Mouse (Mus musculus): ENCODE data around the gene Mpp3. TPM values are rescaled to one million over a fixed set of nuclear protein-coding genes. Genes with fewer than 3 reads are reported as not detected.
A peak's percentile ranks its signal among the peaks of the same experiment; 100 is the strongest.

Gene Mpp3
- polyA plus RNA-seq, 1 experiment from 2014 or later = 56.6 TPM

- Histone ChIP-seq H3K4me3 (replicated peaks) (no peak overlapping the region), H3K9me3 (replicated peaks) (no peaks in the 10 kb centered on the region), H3K4me1 (peaks cover 3% of the 10 kb centered on the region), H3K27me3 (replicated peaks) (no peaks in the 10 kb centered on the region), H3K27ac (replicated peaks) (no peak overlapping the region), H3K9ac (replicated peaks) (no peak overlapping the region), H3K4me2 (no peak overlapping the region), H3K36me3 (no peaks in the 10 kb centered on the region)
- WGBS = 77% methylated on average over 9 of the region's 9 CpGs
- no peak for ATAC-seq (ENCODE audit: low FRiP score)
Measured at GRCm38 (mm10) chr11:101973496-101973895, 54.8 kb downstream of the Mpp3 start.

DNA sequence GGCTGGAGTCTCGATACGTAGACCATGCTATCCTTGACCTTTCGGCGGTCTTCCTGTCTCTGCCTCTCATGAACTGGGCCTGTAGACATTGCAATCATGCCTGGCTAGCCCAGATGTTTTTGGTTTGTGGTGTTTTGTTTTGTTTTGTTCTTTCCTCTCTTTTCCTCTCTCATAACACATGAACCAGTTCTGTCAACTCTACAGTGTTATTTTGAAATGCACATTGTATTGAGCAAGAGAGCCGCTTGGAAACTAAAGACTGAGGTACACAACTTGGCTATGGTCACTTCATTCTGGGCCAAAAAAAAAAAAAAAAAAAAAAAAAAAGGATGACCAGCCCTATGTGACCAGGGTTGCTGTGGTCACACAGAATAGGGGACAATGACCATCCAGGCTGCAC lies 55.6 kb downstream of the Mpp3 start:
- H3K9me3 ChIP-seq (replicated peaks) = no peaks in the 10 kb centered on the region
- no peak overlapping the region for H3K27ac ChIP-seq (replicated peaks)
- H3K4me1 ChIP-seq = peaks cover 7% of the 10 kb centered on the region
- no peak overlapping the region for H3K4me2 ChIP-seq
- WGBS = 95% methylated on average over 5 of the region's 5 CpGs
- ATAC-seq (ENCODE audit: low FRiP score) = no peak
- H3K4me3 ChIP-seq (replicated peaks) = no peak overlapping the region
- H3K36me3 ChIP-seq = no peaks in the 10 kb centered on the region
- H3K27me3 ChIP-seq (replicated peaks) = 0 out of 2 replicates have a peak, but pooled peaks cover 7% of the 10 kb centered on the region
- H3K9ac ChIP-seq (replicated peaks) = no peak overlapping the region

GRCm38 (mm10) chr11:101972097-101972496 lies 56.2 kb downstream of the Mpp3 start:
- H3K4me1 ChIP-seq = peaks cover 9% of the 10 kb centered on the region
- 0 out of 2 replicates have a peak, but pooled peaks cover 13% of the 10 kb centered on the region for H3K27me3 ChIP-seq (replicated peaks)
- no peak overlapping the region for H3K27ac ChIP-seq (replicated peaks)
- H3K4me3 ChIP-seq (replicated peaks) = no peak overlapping the region
- ATAC-seq (ENCODE audit: low FRiP score) = no peak
- no peaks in the 10 kb centered on the region for H3K9me3 ChIP-seq (replicated peaks)
- H3K9ac ChIP-seq (replicated peaks) = no peak overlapping the region
- 75% methylated on average over 3 of the region's 3 CpGs for WGBS
- H3K36me3 ChIP-seq = no peaks in the 10 kb centered on the region
- H3K4me2 ChIP-seq = no peak overlapping the region

DNA sequence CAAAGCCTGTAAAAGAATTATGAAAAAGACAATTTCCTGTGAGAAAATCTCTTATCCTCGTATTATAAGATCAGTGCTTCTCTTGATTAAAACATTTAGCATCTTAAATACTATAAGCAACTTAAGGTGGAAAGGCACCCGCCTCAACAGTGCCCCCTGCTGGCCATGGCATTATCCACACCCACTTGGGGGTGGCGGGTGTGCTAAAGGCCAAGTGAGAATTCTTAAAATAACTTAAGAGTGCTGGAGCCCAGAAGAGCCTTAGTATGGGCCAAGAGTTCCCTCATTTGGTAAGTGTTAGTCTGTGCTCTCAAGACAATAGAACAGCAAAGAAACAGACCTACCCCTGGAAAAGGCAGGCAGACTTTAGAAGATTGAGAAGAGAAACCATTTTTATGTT lies 56.9 kb downstream of the Mpp3 start:
- Histone ChIP-seq H3K4me1 (peaks cover 14% of the 10 kb centered on the region), H3K9ac (replicated peaks) (no peak overlapping the region), H3K27ac (replicated peaks) (no peak overlapping the region), H3K36me3 (no peaks in the 10 kb centered on the region), H3K4me2 (no peak overlapping the region), H3K27me3 (replicated peaks) (peaks cover 17% of the 10 kb centered on the region), H3K9me3 (replicated peaks) (no peaks in the 10 kb centered on the region), H3K4me3 (replicated peaks) (no peak overlapping the region)
- 61% methylated on average over 3 of the region's 3 CpGs for WGBS
- ATAC-seq (ENCODE audit: low FRiP score) = no peak

GRCm38 (mm10) chr11:101969835-101970234 lies 58.4 kb downstream of the Mpp3 start:
- H3K27ac ChIP-seq (replicated peaks) = no peak overlapping the region
- no peaks in the 10 kb centered on the region for H3K36me3 ChIP-seq
- no peak overlapping the region for H3K9ac ChIP-seq (replicated peaks)
- 88% methylated on average over 13 of the region's 13 CpGs for WGBS
- no peaks in the 10 kb centered on the region for H3K9me3 ChIP-seq (replicated peaks)
- H3K4me3 ChIP-seq (replicated peaks) = no peak overlapping the region
- no peak overlapping the region for H3K4me2 ChIP-seq
- H3K27me3 ChIP-seq (replicated peaks) = peaks cover 33% of the 10 kb centered on the region
- peaks cover 17% of the 10 kb centered on the region for H3K4me1 ChIP-seq
- no peak for ATAC-seq (ENCODE audit: low FRiP score)

DNA sequence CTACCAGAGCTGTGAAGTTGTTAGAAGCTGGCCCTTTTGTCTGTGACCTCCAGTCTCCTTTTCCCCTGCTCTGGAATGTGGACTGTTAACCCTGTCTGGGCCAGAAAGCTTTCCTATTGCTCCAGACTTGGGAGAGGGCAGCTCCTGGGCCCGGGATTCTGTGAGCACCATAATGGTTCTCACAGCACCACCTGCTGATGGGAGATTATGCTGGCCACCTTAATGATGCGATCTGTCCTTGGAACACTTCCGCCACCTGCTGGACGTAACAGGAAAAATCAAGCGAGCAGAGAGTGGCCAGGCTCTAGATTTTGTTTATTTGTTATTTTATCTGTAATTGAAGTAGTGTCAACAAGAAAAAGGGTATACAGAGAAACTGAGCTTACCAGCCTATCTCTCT lies 59.5 kb downstream of the Mpp3 start:
- H3K36me3 ChIP-seq = no peaks in the 10 kb centered on the region
- H3K4me2 ChIP-seq = no peak overlapping the region
- no peak overlapping the region for H3K9ac ChIP-seq (replicated peaks)
- peaks cover 27% of the 10 kb centered on the region for H3K4me1 ChIP-seq
- no peak overlapping the region for H3K27ac ChIP-seq (replicated peaks)
- H3K9me3 ChIP-seq (replicated peaks) = no peaks in the 10 kb centered on the region
- peaks cover 43% of the 10 kb centered on the region for H3K27me3 ChIP-seq (replicated peaks)
- ATAC-seq (ENCODE audit: low FRiP score) = peak; percentile 75; the same call in 1 of the 2 replicates
- WGBS = 0% methylated on average over 5 of the region's 5 CpGs
- no peak overlapping the region for H3K4me3 ChIP-seq (replicated peaks)

- Histone ChIP-seq H3K4me1 (peaks cover 32% of the 10 kb centered on the region), H3K27me3 (replicated peaks) (peaks cover 48% of the 10 kb centered on the region), H3K4me3 (replicated peaks) (no peak overlapping the region), H3K27ac (replicated peaks) (no peak overlapping the region), H3K4me2 (no peak overlapping the region), H3K9ac (replicated peaks) (no peak overlapping the region), H3K36me3 (no peaks in the 10 kb centered on the region), H3K9me3 (replicated peaks) (no peaks in the 10 kb centered on the region)
- WGBS = 8% methylated on average over 7 of the region's 7 CpGs
- ATAC-seq (ENCODE audit: low FRiP score) = 0 out of 2 replicates have a peak, but pooled peaks have one; percentile 18
Measured at GRCm38 (mm10) chr11:101968311-101968710, 60.0 kb downstream of the Mpp3 start.

DNA sequence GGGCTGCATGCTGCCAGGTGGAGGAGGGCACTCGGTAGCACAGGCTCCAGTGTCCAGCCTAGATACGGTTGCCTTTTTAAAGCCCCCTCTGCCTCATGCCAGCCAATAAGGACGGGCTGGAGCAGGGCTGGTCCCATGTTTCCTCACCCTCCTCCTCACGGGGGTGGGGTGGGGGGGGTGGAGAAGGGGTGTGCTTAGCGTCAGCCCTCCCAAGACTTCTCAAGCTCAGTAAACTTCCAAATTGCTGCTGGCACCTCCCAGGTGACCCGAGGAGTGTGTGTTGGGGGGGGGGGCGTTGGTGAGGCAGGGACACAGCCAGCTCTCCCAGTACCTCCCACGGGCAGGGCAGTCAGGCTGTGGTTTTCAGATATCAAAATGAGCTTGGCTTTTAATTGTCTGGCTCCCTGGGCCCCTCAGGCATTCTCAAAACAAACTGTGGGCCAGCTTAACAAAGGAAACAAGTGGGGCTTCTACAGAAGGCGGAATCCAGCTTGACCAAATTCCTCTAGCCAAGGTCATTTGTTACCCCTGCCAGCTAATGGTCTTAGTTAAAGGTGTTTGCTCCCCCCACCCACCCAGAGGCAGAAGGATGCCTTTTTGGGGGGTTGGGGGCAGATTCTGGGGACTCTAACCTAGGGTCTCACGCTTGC lies 61.2 kb downstream of the Mpp3 start, which contains the start of gene Sost:
TSS of gene Sost (minus strand) at position 51 of the 650 bp plus-strand sequence.
- H3K27ac ChIP-seq (replicated peaks) = no peak within 1 kb of the TSS
- H3K9ac ChIP-seq (replicated peaks) = no peak within 1 kb of the TSS
- no peak for ATAC-seq (ENCODE audit: low FRiP score)
- H3K36me3 ChIP-seq = no peaks in the 10 kb centered on the region
- H3K4me2 ChIP-seq = no peak within 1 kb of the TSS
- 22% methylated on average over 9 of the region's 10 CpGs for WGBS
- H3K4me3 ChIP-seq (replicated peaks) = no peak within 1 kb of the TSS
- no peaks in the 10 kb centered on the region for H3K9me3 ChIP-seq (replicated peaks)
- peaks cover 59% of the 10 kb centered on the region for H3K27me3 ChIP-seq (replicated peaks)
- H3K4me1 ChIP-seq = peaks cover 39% of the 10 kb centered on the region

- no peak for ATAC-seq (ENCODE audit: low FRiP score)
- H3K9ac ChIP-seq (replicated peaks) = no peak overlapping the region
- peaks cover 74% of the 10 kb centered on the region for H3K27me3 ChIP-seq (replicated peaks)
- WGBS = 0% methylated on average over 2 of the region's 2 CpGs
- H3K4me1 ChIP-seq = peaks cover 39% of the 10 kb centered on the region
- no peak overlapping the region for H3K4me2 ChIP-seq
- no peaks in the 10 kb centered on the region for H3K36me3 ChIP-seq
- no peaks in the 10 kb centered on the region for H3K9me3 ChIP-seq (replicated peaks)
- no peak overlapping the region for H3K27ac ChIP-seq (replicated peaks)
- no peak overlapping the region for H3K4me3 ChIP-seq (replicated peaks)
Measured at GRCm38 (mm10) chr11:101965553-101965952, 62.7 kb downstream of the Mpp3 start.

DNA sequence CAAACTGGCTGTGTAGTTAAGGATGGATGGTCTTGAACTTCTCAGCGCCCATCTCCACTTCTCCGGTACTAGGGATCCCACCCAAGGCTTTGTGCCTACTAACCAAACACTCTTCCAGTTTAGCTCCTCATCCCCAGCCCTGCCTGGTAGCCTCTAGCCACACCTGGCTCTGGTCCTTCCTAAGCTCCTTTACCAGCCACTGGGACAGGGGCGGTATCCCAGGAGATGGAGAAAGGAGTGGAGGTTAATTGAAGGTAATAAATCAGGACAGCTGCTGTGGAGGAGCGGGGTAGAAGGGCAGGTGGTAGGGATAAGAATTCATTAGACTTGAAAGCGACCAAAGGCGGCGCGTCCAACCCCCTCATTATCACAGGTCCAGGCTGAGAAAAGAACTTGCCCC lies 63.6 kb downstream of the Mpp3 start:
- Histone ChIP-seq H3K4me1 (peaks cover 39% of the 10 kb centered on the region), H3K36me3 (no peaks in the 10 kb centered on the region), H3K9ac (replicated peaks) (no peak overlapping the region), H3K27ac (replicated peaks) (no peak overlapping the region), H3K27me3 (replicated peaks) (peaks cover 80% of the 10 kb centered on the region), H3K4me2 (peak overlapping the region; percentile 97), H3K4me3 (replicated peaks) (peak overlapping the region; percentile 60; the same call in 1 of the 2 replicates), H3K9me3 (replicated peaks) (no peaks in the 10 kb centered on the region)
- ATAC-seq (ENCODE audit: low FRiP score) = no peak
- WGBS = under 1% methylated on average over 8 of the region's 8 CpGs

DNA sequence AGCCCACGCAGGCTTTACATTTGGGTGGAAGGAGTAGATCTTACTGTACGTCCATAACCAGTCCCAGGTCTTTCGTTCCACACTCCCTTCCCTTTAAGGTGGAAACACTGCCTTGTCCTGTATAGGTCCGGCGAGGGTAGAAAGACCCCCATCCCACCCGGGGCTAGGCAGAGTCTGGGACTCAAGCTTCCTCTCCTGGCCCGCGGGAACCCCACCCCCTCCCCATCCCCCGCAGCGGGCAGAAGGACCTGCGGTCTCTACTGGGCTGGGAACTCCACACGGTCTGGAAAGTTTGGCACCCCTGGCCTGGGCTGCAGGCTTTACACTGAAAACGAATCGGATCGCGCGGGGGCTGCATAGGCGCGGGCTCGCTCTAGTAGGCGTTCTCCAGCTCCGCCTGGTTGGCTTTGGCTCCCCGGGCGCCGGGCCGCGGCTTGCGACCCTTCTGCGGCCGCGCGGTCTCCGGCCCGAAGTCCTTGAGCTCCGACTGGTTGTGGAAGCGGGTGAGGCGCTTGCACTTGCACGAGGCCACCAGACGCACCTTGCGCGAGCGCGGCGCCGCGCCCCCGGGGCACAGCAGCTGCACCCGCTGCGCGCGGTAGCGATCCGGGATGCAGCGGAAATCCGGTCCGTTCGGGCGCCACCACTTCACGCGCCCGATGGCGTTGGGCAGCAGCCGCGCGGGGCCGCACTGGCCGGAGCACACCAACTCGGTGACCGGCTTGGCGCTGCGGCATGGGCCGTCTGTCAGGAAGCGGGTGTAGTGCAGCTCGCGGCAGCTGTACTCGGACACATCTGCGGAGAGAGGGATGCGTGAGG lies 64.6 kb downstream of the Mpp3 start:
- peak overlapping the region; percentile 60 for H3K4me3 ChIP-seq (replicated peaks)
- peaks cover 38% of the 10 kb centered on the region for H3K4me1 ChIP-seq
- H3K4me2 ChIP-seq = peak overlapping the region; percentile 97
- peak overlapping the region; percentile 62 for H3K9ac ChIP-seq (replicated peaks)
- ATAC-seq (ENCODE audit: low FRiP score) = peak; percentile 39; the same call in 1 of the 2 replicates
- WGBS = under 1% methylated on average over 78 of the region's 78 CpGs
- no peak overlapping the region for H3K27ac ChIP-seq (replicated peaks)
- peaks cover 83% of the 10 kb centered on the region for H3K27me3 ChIP-seq (replicated peaks)
- H3K36me3 ChIP-seq = no peaks in the 10 kb centered on the region
- no peaks in the 10 kb centered on the region for H3K9me3 ChIP-seq (replicated peaks)

GRCm38 (mm10) chr11:101963043-101963442 lies 65.2 kb downstream of the Mpp3 start:
- peak overlapping the region; percentile 60 for H3K4me3 ChIP-seq (replicated peaks)
- no peak overlapping the region for H3K9ac ChIP-seq (replicated peaks)
- no peak overlapping the region for H3K27ac ChIP-seq (replicated peaks)
- peaks cover 79% of the 10 kb centered on the region for H3K27me3 ChIP-seq (replicated peaks)
- H3K4me1 ChIP-seq = peaks cover 32% of the 10 kb centered on the region
- no peaks in the 10 kb centered on the region for H3K36me3 ChIP-seq
- WGBS = 4% methylated on average over 11 of the region's 11 CpGs
- no peak for ATAC-seq (ENCODE audit: low FRiP score)
- peak overlapping the region; percentile 97 for H3K4me2 ChIP-seq
- H3K9me3 ChIP-seq (replicated peaks) = no peaks in the 10 kb centered on the region

Measured in neural tube, embryonic 15.5 days (tissue).